Mouse (Mus musculus): ENCODE results near the gene Slc38a9. TPM values are rescaled to one million over a fixed set of nuclear protein-coding genes. Genes with fewer than 3 reads are reported as not detected.
A peak's percentile ranks its signal among the peaks of the same experiment; 100 is the strongest.

The Slc38a9 gene
- polyA plus RNA-seq, 1 experiment from 2014 or later: 11.2 TPM

GRCm38 (mm10) chr13:112747808-112748430 lies 87.4 kb downstream of the Slc38a9 start:
- Histone ChIP-seq H3K9ac (no peak overlapping the region), H3K4me2 (no peak overlapping the region), H3K4me1 (replicated peaks) (peaks cover 27% of the 10 kb centered on the region), H3K27me3 (no peaks in the 10 kb centered on the region), H3K27ac (no peak overlapping the region), H3K9me3 (replicated peaks) (no peaks in the 10 kb centered on the region), H3K36me3 (no peaks in the 10 kb centered on the region), H3K4me3 (no peak overlapping the region)
- WGBS: 71% methylated on average over 6 of the region's 6 CpGs
- no peak for ATAC-seq (replicated peaks; ENCODE audit: insufficient number of reproducible peaks, insufficient read depth, low FRiP score, low read depth)

- 86% methylated on average over 11 of the region's 11 CpGs for WGBS
Observed at GRCm38 (mm10) chr13:112748808-112749510, 88.4 kb downstream of the Slc38a9 start.

GRCm38 (mm10) chr13:112749881-112750280 lies 89.3 kb downstream of the Slc38a9 start:
- Histone ChIP-seq H3K36me3 (no peaks in the 10 kb centered on the region), H3K9me3 (replicated peaks) (no peaks in the 10 kb centered on the region), H3K27me3 (no peaks in the 10 kb centered on the region), H3K4me2 (no peak overlapping the region), H3K4me1 (replicated peaks) (peaks cover 25% of the 10 kb centered on the region), H3K4me3 (no peak overlapping the region), H3K9ac (no peak overlapping the region), H3K27ac (no peak overlapping the region)
- ATAC-seq (replicated peaks; ENCODE audit: insufficient number of reproducible peaks, insufficient read depth, low FRiP score, low read depth): no peak
- 94% methylated on average over 2 of the region's 2 CpGs for WGBS

More at GRCm38 (mm10) chr13:112748808-112749510, 88.4 kb downstream of the Slc38a9 start:
- Histone ChIP-seq H3K4me3 (no peak overlapping the region), H3K4me2 (no peak overlapping the region), H3K27ac (no peak overlapping the region), H3K9me3 (replicated peaks) (no peaks in the 10 kb centered on the region), H3K9ac (no peak overlapping the region), H3K36me3 (no peaks in the 10 kb centered on the region), H3K4me1 (replicated peaks) (peaks cover 27% of the 10 kb centered on the region), H3K27me3 (no peaks in the 10 kb centered on the region)
- no peak for ATAC-seq (replicated peaks; ENCODE audit: insufficient number of reproducible peaks, insufficient read depth, low FRiP score, low read depth)

GRCm38 (mm10) chr13:112751454-112752308 lies 91.1 kb downstream of the Slc38a9 start:
- H3K4me3 ChIP-seq: peak overlapping the region; percentile 4; the same call in 1 of the 2 replicates
- H3K9me3 ChIP-seq (replicated peaks): no peaks in the 10 kb centered on the region
- peak; percentile 82 for ATAC-seq (replicated peaks; ENCODE audit: insufficient number of reproducible peaks, insufficient read depth, low FRiP score, low read depth)
- H3K27ac ChIP-seq: peak overlapping the region; percentile 74
- peak overlapping the region; percentile 44 for H3K4me2 ChIP-seq
- peak overlapping the region; percentile 19; the same call in 1 of the 2 replicates for H3K9ac ChIP-seq
- no peaks in the 10 kb centered on the region for H3K36me3 ChIP-seq
- WGBS: 15% methylated on average over 18 of the region's 18 CpGs
- H3K27me3 ChIP-seq: no peaks in the 10 kb centered on the region
- H3K4me1 ChIP-seq (replicated peaks): peaks cover 35% of the 10 kb centered on the region

DNA sequence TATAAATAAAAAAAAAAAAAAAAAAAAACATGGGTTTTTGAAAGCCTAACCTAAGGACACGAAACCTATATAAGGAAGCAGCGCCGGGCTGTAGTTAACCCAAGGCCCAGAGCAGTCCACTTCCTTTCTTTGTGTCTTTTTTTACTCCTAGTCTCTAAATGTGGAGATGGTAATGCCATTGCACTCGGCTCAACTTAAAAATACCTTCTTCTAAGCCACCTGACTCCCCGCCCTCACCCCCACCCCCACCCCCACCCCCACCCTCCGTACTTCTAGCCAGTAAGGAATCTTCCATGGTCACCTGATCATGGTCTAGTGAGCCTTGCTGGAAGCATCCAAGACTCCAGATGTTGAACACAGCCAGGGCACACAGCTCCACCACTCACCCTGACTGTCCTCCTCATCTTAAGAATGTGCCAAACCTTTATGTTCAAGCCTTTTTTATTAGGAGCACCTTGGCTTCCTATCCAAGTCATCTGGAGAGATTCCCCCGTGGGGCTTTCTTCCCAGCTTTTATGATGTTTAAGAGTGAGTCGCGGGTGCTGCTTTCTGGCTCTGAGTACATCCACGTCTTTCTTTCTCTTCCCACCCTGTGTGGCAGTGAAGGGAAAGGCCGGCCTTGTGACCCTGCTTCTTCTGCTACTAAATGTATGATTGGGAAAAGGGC lies 91.9 kb downstream of the Slc38a9 start:
- H3K4me1 ChIP-seq (replicated peaks): peaks cover 35% of the 10 kb centered on the region
- WGBS: 62% methylated on average over 11 of the region's 11 CpGs

GRCm38 (mm10) chr13:112753522-112753921 lies 93.0 kb downstream of the Slc38a9 start:
- WGBS: 67% methylated on average over 9 of the region's 9 CpGs
- no peaks in the 10 kb centered on the region for H3K36me3 ChIP-seq
- peak overlapping the region; percentile 74 for H3K27ac ChIP-seq
- ATAC-seq (replicated peaks; ENCODE audit: insufficient number of reproducible peaks, insufficient read depth, low FRiP score, low read depth): no peak
- no peaks in the 10 kb centered on the region for H3K9me3 ChIP-seq (replicated peaks)
- H3K4me2 ChIP-seq: no peak overlapping the region
- no peak overlapping the region for H3K4me3 ChIP-seq
- H3K9ac ChIP-seq: no peak overlapping the region
- peaks cover 36% of the 10 kb centered on the region for H3K4me1 ChIP-seq (replicated peaks)
- no peaks in the 10 kb centered on the region for H3K27me3 ChIP-seq

More for the DNA sequence above, 91.9 kb downstream of the Slc38a9 start:
- no peaks in the 10 kb centered on the region for H3K9me3 ChIP-seq (replicated peaks)
- H3K36me3 ChIP-seq: no peaks in the 10 kb centered on the region
- no peak for ATAC-seq (replicated peaks; ENCODE audit: insufficient number of reproducible peaks, insufficient read depth, low FRiP score, low read depth)
- H3K4me3 ChIP-seq: no peak overlapping the region
- H3K4me2 ChIP-seq: peak overlapping the region; percentile 44
- H3K9ac ChIP-seq: no peak overlapping the region
- peak overlapping the region; percentile 74 for H3K27ac ChIP-seq
- no peaks in the 10 kb centered on the region for H3K27me3 ChIP-seq

DNA sequence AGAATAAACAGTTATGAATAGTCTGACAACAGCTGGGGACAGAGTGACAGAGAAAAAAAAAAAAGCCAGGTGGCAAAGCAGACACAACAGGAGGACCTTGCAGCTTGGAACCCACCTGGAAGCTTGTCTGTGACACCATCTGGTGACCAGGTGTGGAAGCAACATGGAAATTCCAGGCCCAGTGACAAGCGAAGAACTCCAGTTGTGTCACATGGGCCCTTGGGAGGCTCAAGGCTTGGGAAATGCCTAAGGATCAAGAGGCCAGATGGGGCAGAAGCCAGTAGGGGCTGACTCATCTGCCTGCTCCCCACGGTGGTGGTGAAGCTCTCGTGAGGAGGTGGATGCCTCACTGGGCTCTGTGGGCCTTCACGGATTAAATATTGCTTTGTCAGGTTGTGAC lies 94.3 kb downstream of the Slc38a9 start:
- no peak for ATAC-seq (replicated peaks; ENCODE audit: insufficient number of reproducible peaks, insufficient read depth, low FRiP score, low read depth)
- no peak overlapping the region for H3K9ac ChIP-seq
- H3K36me3 ChIP-seq: no peaks in the 10 kb centered on the region
- H3K4me1 ChIP-seq (replicated peaks): peaks cover 39% of the 10 kb centered on the region
- no peak overlapping the region for H3K4me3 ChIP-seq
- WGBS: 39% methylated on average over 4 of the region's 4 CpGs
- no peaks in the 10 kb centered on the region for H3K9me3 ChIP-seq (replicated peaks)
- no peak overlapping the region for H3K4me2 ChIP-seq
- peak overlapping the region; percentile 80 for H3K27ac ChIP-seq
- no peaks in the 10 kb centered on the region for H3K27me3 ChIP-seq

- no peaks in the 10 kb centered on the region for H3K9me3 ChIP-seq (replicated peaks)
- H3K9ac ChIP-seq: no peak overlapping the region
- peak overlapping the region; percentile 39 for H3K4me2 ChIP-seq
- H3K4me1 ChIP-seq (replicated peaks): peaks cover 38% of the 10 kb centered on the region
- H3K36me3 ChIP-seq: no peaks in the 10 kb centered on the region
- whole genome bisulfite sequencing: 36% methylated on average over 11 of the region's 11 CpGs
- peak; percentile 15; the same call in 1 of the 2 replicates for ATAC-seq (replicated peaks; ENCODE audit: insufficient number of reproducible peaks, insufficient read depth, low FRiP score, low read depth)
- no peaks in the 10 kb centered on the region for H3K27me3 ChIP-seq
- no peak overlapping the region for H3K4me3 ChIP-seq
- peak overlapping the region; percentile 80 for H3K27ac ChIP-seq
Observed at GRCm38 (mm10) chr13:112755507-112756010, 95.0 kb downstream of the Slc38a9 start.

- H3K9ac ChIP-seq: no peak overlapping the region
- peaks cover 28% of the 10 kb centered on the region for H3K4me1 ChIP-seq (replicated peaks)
- H3K4me3 ChIP-seq: no peak overlapping the region
- H3K27ac ChIP-seq: peak overlapping the region; percentile 28; the same call in 1 of the 2 replicates
- H3K9me3 ChIP-seq (replicated peaks): no peaks in the 10 kb centered on the region
- H3K4me2 ChIP-seq: no peak overlapping the region
- 64% methylated on average over 9 of the region's 9 CpGs for WGBS
- no peak for ATAC-seq (replicated peaks; ENCODE audit: insufficient number of reproducible peaks, insufficient read depth, low FRiP score, low read depth)
- no peaks in the 10 kb centered on the region for H3K36me3 ChIP-seq
- no peaks in the 10 kb centered on the region for H3K27me3 ChIP-seq
Observed at GRCm38 (mm10) chr13:112757395-112757794, 96.8 kb downstream of the Slc38a9 start.

DNA sequence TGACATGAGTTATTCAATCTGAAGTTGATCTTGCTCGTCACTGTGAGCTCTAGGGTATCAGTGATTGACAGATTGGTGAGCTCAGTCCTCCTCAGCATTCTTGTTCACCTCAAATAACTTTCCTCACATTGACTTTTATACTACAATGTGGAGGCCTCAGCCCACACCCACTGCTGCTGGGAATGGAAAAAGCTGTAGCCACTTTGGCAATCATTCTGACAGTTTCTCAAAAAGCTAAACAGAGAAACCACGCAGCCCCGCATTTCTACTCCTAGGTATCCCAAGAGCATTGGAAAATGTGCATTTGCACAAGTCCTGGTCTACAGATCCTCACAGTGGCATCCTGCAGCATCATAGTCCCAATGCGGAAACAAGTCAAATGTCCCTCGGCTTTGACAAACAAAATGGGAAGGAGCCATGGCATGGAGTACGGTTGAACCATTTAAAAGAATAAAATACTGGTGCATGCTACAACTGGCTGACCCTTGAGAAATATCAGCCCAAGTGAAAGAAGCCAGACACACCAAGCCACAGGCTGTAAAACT lies 98.1 kb downstream of the Slc38a9 start:
- Histone ChIP-seq H3K9me3 (replicated peaks) (no peaks in the 10 kb centered on the region), H3K36me3 (no peaks in the 10 kb centered on the region), H3K4me1 (replicated peaks) (peaks cover 36% of the 10 kb centered on the region), H3K27ac (no peak overlapping the region), H3K9ac (no peak overlapping the region), H3K4me2 (no peak overlapping the region), H3K27me3 (no peaks in the 10 kb centered on the region), H3K4me3 (no peak overlapping the region)
- no peak for ATAC-seq (replicated peaks; ENCODE audit: insufficient number of reproducible peaks, insufficient read depth, low FRiP score, low read depth)
- WGBS: 76% methylated on average over 6 of the region's 6 CpGs
